Mouse (Mus musculus) hindbrain, embryonic 12.5 days (tissue): ENCODE measurements around the gene Dpyd. TPM values are rescaled to one million over a fixed set of nuclear protein-coding genes. Genes with fewer than 3 reads are reported as not detected.
A peak's percentile ranks its signal among the peaks of the same experiment; 100 is the strongest.

ENCODE experiments used
- ATAC-seq: fragments of 200-750 bp; cut with Nextera tagmentation; 2 replicates; pipeline ENCODE4 v1.8.0; 2017; ENCODE audit warnings: moderate TSS enrichment; ENCODE audit not compliant: low FRiP score
- H3K27ac ChIP-seq: fragments of 300-500 bp; sonication (generic); 2 replicates; pipeline ENCODE4 v1.5.1; 2016; ENCODE audit warnings: mild to moderate bottlenecking
- H3K27me3 ChIP-seq: fragments of 300-500 bp; sonication (generic); 2 replicates; pipeline ENCODE4 v1.6.1; 2016; ENCODE audit warnings: mild to moderate bottlenecking
- H3K36me3 ChIP-seq: fragments of 300-500 bp; sonication (generic); 2 replicates; pipeline ENCODE4 v1.6.1; 2016; ENCODE audit warnings: mild to moderate bottlenecking
- H3K4me1 ChIP-seq: fragments of 300-500 bp; sonication (generic); 2 replicates; pipeline ENCODE4 v1.6.1; 2016
- H3K4me2 ChIP-seq: fragments of 300-500 bp; sonication (generic); replicated peaks from 2 replicates; pipeline ENCODE4 v1.6.1; 2016; ENCODE audit warnings: mild to moderate bottlenecking
- H3K4me3 ChIP-seq: fragments of 300-500 bp; sonication (generic); 2 replicates; pipeline ENCODE4 v1.5.1; 2016; ENCODE audit warnings: mild to moderate bottlenecking
- H3K9ac ChIP-seq: fragments of 300-500 bp; sonication (generic); 2 replicates; pipeline ENCODE4 v1.6.1; 2016; ENCODE audit warnings: mild to moderate bottlenecking, moderate library complexity
- H3K9me3 ChIP-seq: fragments of 300-500 bp; sonication (generic); replicated peaks from 2 replicates; pipeline ENCODE4 v1.6.1; 2016; ENCODE audit warnings: mild to moderate bottlenecking
- WGBS: fragments of 180-500 bp; shearing (Covaris S2); methylation state at CpG from one replicate; pipeline ENCODE4 v1.1.7; 2016; 5-methylcytosine and 5-hydroxymethylcytosine counted together
- polyA plus RNA-seq: library from polyadenylated mRNA; unstranded; fragments of >200 nt; fragmentation: Nextera tagmentation; extraction: Ambion mirVana; gene quantifications from 2 replicates; pipeline ENCODE4 v1.2.1, GENCODE M21; 2016

Dpyd gene
- polyA plus RNA-seq, 1 experiment from 2014 or later, result 6.6 TPM

DNA sequence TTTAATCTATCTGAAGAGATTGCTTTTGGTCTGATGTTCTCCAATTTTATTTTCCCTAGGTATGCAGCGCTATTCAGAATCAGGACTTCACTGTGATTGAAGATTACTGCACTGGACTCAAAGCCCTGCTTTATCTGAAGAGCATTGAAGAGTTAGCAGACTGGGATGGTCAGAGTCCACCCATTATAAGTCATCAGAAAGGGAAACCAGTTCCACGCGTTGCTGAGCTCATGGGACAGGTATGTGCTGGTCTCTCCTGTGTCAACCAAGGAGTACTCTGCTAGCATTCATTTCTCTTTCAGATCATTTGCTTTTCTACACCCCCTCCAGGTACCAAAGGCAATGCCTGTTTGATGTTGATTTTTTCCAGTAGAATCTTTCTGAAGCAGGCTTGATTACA is 752.8 kb downstream of the Dpyd start:
- H3K4me3 ChIP-seq, result no peak overlapping the region
- no peaks in the 10 kb centered on the region for H3K36me3 ChIP-seq
- no peaks in the 10 kb centered on the region for H3K27me3 ChIP-seq
- no peaks in the 10 kb centered on the region for H3K9me3 ChIP-seq
- no peak overlapping the region for H3K27ac ChIP-seq
- no peak for ATAC-seq
- no peak overlapping the region for H3K9ac ChIP-seq
- WGBS, result 92% methylated on average over 3 of the region's 3 CpGs
- H3K4me2 ChIP-seq, result no peak overlapping the region
- no peaks in the 10 kb centered on the region for H3K4me1 ChIP-seq

GRCm38 (mm10) chr3:119329063-119329462 is 767.1 kb downstream of the Dpyd start:
- Histone ChIP-seq H3K9me3 (no peaks in the 10 kb centered on the region), H3K4me2 (no peak overlapping the region), H3K36me3 (no peaks in the 10 kb centered on the region), H3K4me1 (peaks cover 8% of the 10 kb centered on the region), H3K4me3 (no peak overlapping the region), H3K9ac (no peak overlapping the region), H3K27me3 (no peaks in the 10 kb centered on the region), H3K27ac (no peak overlapping the region)
- ATAC-seq, result no peak
- 71% methylated on average over 7 of the region's 7 CpGs for WGBS

- Histone ChIP-seq H3K36me3 (no peaks in the 10 kb centered on the region), H3K9ac (no peak overlapping the region), H3K4me3 (no peak overlapping the region), H3K9me3 (no peaks in the 10 kb centered on the region), H3K4me1 (peaks cover 8% of the 10 kb centered on the region), H3K27me3 (no peaks in the 10 kb centered on the region), H3K27ac (no peak overlapping the region), H3K4me2 (no peak overlapping the region)
- 27% methylated on average over 7 of the region's 7 CpGs for WGBS
- no peak for ATAC-seq
These were observed 771.7 kb downstream of the Dpyd start for GRCm38 (mm10) chr3:119333335-119334305.

- Histone ChIP-seq H3K4me2 (0 out of 2 replicates have a peak overlapping the region, but pooled peaks have one; percentile 9), H3K4me1 (peaks cover 4% of the 10 kb centered on the region), H3K9ac (no peak overlapping the region), H3K36me3 (no peaks in the 10 kb centered on the region), H3K27ac (0 out of 2 replicates have a peak overlapping the region, but pooled peaks have one; percentile 30), H3K27me3 (no peaks in the 10 kb centered on the region), H3K4me3 (no peak overlapping the region), H3K9me3 (no peaks in the 10 kb centered on the region)
- WGBS, result 34% methylated on average over 13 of the region's 13 CpGs
- peak; percentile 94 for ATAC-seq
These were observed 799.8 kb downstream of the Dpyd start for GRCm38 (mm10) chr3:119361555-119362385.

- H3K27me3 ChIP-seq, result no peaks in the 10 kb centered on the region
- H3K9me3 ChIP-seq, result no peaks in the 10 kb centered on the region
- peak; percentile 63; the same call in 1 of the 2 replicates for ATAC-seq
- peaks cover 4% of the 10 kb centered on the region for H3K4me1 ChIP-seq
- H3K4me3 ChIP-seq, result no peak overlapping the region
- no peaks in the 10 kb centered on the region for H3K36me3 ChIP-seq
- H3K4me2 ChIP-seq, result 0 out of 2 replicates have a peak overlapping the region, but pooled peaks have one; percentile 9
- H3K9ac ChIP-seq, result no peak overlapping the region
- peak overlapping the region; percentile 30; the same call in 1 of the 2 replicates for H3K27ac ChIP-seq
- 61% methylated on average over 3 of the region's 3 CpGs for WGBS
These were observed 800.5 kb downstream of the Dpyd start for GRCm38 (mm10) chr3:119362392-119362791.

DNA sequence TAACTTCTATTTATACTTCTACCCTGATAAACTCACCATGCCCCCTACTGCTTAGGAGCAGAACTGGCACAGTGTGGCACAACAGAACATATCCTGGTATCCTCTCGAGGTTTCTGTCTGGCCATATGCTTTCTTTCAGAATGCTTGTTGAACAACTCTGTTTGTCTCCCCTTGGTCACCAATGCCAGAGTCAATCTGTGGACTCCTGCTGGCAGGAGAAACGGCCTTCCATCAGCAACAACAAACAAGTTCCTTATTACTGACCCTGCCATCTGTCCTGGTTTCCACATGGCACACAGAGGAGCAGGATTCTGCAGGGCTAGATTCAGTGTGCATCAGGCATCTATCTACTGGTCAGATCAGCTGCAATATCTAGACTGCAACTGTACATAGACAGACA is 807.0 kb downstream of the Dpyd start:
- no peak overlapping the region for H3K4me3 ChIP-seq
- H3K9ac ChIP-seq, result no peak overlapping the region
- H3K27me3 ChIP-seq, result no peaks in the 10 kb centered on the region
- no peak overlapping the region for H3K27ac ChIP-seq
- H3K4me2 ChIP-seq, result no peak overlapping the region
- H3K9me3 ChIP-seq, result no peaks in the 10 kb centered on the region
- WGBS, result 37% methylated on average over 2 of the region's 2 CpGs
- ATAC-seq, result no peak
- H3K4me1 ChIP-seq, result no peaks in the 10 kb centered on the region
- H3K36me3 ChIP-seq, result no peaks in the 10 kb centered on the region

GRCm38 (mm10) chr3:119381119-119381518 is 819.2 kb downstream of the Dpyd start:
- H3K4me3 ChIP-seq, result no peak overlapping the region
- WGBS, result 63% methylated on average over 1 of the region's 1 CpGs

GRCm38 (mm10) chr3:119382395-119382794 is 820.5 kb downstream of the Dpyd start:
- Histone ChIP-seq H3K27me3 (no peaks in the 10 kb centered on the region), H3K4me1 (no peaks in the 10 kb centered on the region), H3K36me3 (no peaks in the 10 kb centered on the region), H3K4me2 (no peak overlapping the region), H3K27ac (no peak overlapping the region), H3K9me3 (no peaks in the 10 kb centered on the region), H3K4me3 (no peak overlapping the region), H3K9ac (no peak overlapping the region)
- ATAC-seq, result no peak
- 89% methylated on average over 1 of the region's 1 CpGs for WGBS

More at GRCm38 (mm10) chr3:119381119-119381518, 819.2 kb downstream of the Dpyd start:
- H3K27ac ChIP-seq, result no peak overlapping the region
- no peaks in the 10 kb centered on the region for H3K9me3 ChIP-seq
- no peak overlapping the region for H3K9ac ChIP-seq
- no peak for ATAC-seq
- no peak overlapping the region for H3K4me2 ChIP-seq
- no peaks in the 10 kb centered on the region for H3K4me1 ChIP-seq
- H3K36me3 ChIP-seq, result no peaks in the 10 kb centered on the region
- H3K27me3 ChIP-seq, result no peaks in the 10 kb centered on the region

- H3K9ac ChIP-seq, result peak overlapping the region; percentile 47; the same call in 1 of the 2 replicates
- peak overlapping the region; percentile 44 for H3K4me2 ChIP-seq
- no peaks in the 10 kb centered on the region for H3K36me3 ChIP-seq
- WGBS, result 45% methylated on average over 26 of the region's 26 CpGs
- H3K9me3 ChIP-seq, result no peaks in the 10 kb centered on the region
- H3K27me3 ChIP-seq, result no peaks in the 10 kb centered on the region
- H3K4me3 ChIP-seq, result peak overlapping the region; percentile 8; the same call in 1 of the 2 replicates
- 0 out of 2 replicates have a peak, but pooled peaks cover 6% of the 10 kb centered on the region for H3K4me1 ChIP-seq
- ATAC-seq, result peak; percentile 76
- H3K27ac ChIP-seq, result peak overlapping the region; percentile 71
These were observed 825.6 kb downstream of the Dpyd start for GRCm38 (mm10) chr3:119387332-119388105.

GRCm38 (mm10) chr3:119397205-119397604 is 835.3 kb downstream of the Dpyd start:
- H3K4me3 ChIP-seq, result no peak overlapping the region
- H3K9ac ChIP-seq, result no peak overlapping the region
- no peaks in the 10 kb centered on the region for H3K36me3 ChIP-seq
- H3K9me3 ChIP-seq, result no peaks in the 10 kb centered on the region
- ATAC-seq, result no peak
- H3K27ac ChIP-seq, result no peak overlapping the region
- no peak overlapping the region for H3K4me2 ChIP-seq
- WGBS, result 54% methylated on average over 5 of the region's 5 CpGs
- no peaks in the 10 kb centered on the region for H3K4me1 ChIP-seq
- H3K27me3 ChIP-seq, result no peaks in the 10 kb centered on the region

GRCm38 (mm10) chr3:119402836-119403728 is 841.2 kb downstream of the Dpyd start:
- no peak overlapping the region for H3K4me3 ChIP-seq
- H3K36me3 ChIP-seq, result no peaks in the 10 kb centered on the region
- H3K9me3 ChIP-seq, result no peaks in the 10 kb centered on the region
- no peak for ATAC-seq
- H3K4me2 ChIP-seq, result no peak overlapping the region
- H3K27ac ChIP-seq, result no peak overlapping the region
- 70% methylated on average over 7 of the region's 7 CpGs for WGBS
- H3K4me1 ChIP-seq, result no peaks in the 10 kb centered on the region
- no peaks in the 10 kb centered on the region for H3K27me3 ChIP-seq
- H3K9ac ChIP-seq, result no peak overlapping the region
